Mouse (Mus musculus): ENCODE measurements around the gene Actg1. TPM values are rescaled to one million over a fixed set of nuclear protein-coding genes. Genes with fewer than 3 reads are reported as not detected.

Gene Actg1
- polyA plus RNA-seq, 1 experiment from 2014 or later: 1,815 TPM

DNA sequence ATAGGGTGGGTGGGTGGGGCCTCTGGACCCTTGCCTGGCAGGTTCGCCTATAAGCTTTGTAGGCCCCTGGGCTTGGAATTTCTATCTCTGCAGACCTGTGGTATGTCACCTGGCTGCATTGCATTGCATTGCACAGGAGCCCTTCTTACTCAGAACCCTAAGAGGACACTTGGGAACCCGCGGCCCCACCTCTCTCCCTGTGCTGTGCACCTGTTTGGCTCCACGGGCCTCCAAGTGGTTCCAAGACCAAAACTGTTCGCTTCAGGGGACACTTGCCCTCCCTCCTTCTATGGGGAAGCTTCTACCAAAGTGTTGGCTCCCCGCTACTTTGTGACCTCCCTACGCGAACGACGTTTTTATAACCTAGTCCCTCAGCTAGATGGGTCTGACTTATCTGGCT lies 36.8 kb downstream of the Actg1 start:
- DNase-seq (ENCODE audit: low spot score): no peak

DNA sequence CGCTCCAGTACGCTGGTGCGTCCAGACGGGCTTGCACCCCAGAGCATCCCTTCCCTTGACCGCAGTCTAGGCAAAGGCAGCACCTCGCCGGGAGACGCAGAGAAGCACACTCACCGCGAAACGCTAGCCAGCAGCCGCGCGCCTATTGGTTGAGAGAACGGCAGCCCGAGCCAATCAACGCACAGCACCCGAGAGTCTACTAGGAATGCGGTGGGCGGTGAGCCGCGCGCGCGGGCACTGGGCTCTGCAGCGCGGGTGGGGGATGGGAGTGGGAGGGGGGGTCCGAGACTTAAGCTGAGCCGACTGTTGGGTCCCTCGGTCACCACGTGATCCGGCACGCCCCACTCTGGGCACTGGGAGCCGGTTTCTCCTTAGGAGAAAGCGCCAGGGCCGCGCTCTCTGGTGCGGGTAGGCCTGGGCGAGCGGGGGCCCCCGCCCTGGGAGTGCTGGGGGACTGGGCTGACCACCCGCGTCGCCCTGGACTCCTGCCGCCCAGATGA lies 37.5 kb downstream of the Actg1 start:
- DNase-seq (ENCODE audit: low spot score): peak; percentile 91

DNA sequence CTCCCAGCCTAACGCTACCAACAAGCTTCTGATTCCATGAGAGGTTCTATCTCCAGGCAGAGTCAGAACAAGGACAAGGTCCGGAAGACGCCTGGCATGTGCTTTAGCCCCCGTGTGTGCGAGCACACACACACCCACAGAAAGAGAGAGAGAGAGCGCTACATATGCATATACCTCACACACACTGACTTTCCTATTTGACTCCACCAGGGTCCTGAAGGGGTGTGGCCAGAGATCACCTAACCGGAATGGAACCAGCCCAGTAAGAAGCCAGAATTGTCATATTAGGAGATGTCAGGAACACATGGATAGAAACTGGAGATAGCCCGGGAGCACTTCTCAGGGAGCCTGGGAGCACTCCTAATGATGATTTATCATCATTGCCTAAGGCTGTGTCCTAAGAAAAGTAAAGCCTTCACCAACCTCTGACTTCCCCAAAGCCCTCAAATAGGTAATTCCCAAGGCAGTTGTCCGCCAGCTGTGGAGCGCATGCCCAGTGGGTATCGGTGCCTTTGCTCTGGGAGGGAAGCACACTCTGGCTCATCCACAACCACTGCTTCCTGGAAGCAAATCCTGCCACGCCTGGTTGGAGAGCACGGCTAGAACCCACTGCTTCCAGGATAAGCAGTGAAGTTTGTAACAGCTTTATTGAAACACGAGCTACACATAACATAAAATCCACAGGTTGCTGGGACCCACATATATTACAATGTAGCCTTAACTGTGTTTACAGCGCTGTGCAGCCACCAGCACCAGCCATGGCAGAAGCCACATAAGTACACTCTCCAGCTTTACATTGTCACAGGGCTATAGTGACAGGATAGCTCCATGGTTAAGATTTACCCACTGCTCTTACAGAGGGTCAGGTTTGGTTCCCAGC lies 39.7 kb downstream of the Actg1 start:
- no peak for DNase-seq (ENCODE audit: low spot score)

- DNase-seq (ENCODE audit: low spot score): peak; percentile 86
Observed at GRCm38 (mm10) chr11:120307566-120308430, 40.5 kb downstream of the Actg1 start.

DNA sequence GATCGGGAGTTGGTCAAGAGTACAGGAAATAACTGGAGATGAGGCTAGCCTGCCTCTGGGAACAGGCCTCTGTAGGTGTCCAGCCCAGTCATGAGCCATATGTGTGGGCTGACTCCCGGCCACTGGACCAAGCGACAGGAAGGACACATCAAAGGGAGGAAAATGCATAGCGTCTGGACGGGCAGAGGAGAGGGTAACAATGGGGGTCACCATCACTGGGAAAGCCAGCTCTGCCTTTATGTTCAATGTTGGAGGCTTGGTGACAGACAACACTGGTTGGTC lies 41.3 kb downstream of the Actg1 start:
- DNase-seq (ENCODE audit: low spot score): no peak

DNA sequence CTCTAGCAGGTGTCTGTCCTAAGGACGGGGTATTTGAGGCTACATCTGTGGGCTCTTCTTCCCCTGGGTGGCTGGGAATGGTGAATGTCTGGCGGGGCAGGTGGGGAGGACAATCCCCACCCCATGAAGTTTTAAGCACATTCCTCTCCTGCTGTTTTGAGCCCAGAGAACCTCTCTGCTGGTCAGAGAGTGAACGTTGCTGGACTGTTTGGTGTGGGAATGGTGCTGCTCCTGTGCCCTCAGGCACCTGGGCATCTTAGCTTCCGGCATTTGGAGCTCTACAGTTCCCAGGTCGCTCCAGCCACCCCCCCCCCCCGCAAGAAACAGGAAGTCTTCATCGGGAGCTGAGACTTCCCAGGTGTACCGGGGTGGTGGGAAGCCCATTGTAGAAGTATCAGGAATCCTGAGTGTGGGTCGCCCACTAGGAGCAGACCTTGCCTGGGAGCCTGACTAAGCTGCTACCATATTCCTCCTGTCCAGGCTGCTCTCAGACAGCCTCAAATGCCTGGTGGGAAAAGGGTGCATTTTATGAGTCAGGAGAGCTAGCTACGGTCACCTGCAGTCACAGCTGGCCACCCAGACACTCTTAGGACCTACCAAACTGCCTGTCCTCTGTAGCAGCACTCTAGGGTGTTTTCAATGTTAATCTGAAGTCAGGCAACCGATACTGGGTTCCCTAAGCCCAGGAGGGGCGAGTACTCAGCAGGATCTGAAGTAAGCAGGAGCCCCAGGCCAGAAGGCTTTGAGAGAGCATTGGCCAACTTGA lies 41.8 kb downstream of the Actg1 start:
- DNase-seq (ENCODE audit: low spot score): no peak

- no peak for DNase-seq (ENCODE audit: low spot score)
Observed at GRCm38 (mm10) chr11:120305535-120306365, 42.6 kb downstream of the Actg1 start.

DNA sequence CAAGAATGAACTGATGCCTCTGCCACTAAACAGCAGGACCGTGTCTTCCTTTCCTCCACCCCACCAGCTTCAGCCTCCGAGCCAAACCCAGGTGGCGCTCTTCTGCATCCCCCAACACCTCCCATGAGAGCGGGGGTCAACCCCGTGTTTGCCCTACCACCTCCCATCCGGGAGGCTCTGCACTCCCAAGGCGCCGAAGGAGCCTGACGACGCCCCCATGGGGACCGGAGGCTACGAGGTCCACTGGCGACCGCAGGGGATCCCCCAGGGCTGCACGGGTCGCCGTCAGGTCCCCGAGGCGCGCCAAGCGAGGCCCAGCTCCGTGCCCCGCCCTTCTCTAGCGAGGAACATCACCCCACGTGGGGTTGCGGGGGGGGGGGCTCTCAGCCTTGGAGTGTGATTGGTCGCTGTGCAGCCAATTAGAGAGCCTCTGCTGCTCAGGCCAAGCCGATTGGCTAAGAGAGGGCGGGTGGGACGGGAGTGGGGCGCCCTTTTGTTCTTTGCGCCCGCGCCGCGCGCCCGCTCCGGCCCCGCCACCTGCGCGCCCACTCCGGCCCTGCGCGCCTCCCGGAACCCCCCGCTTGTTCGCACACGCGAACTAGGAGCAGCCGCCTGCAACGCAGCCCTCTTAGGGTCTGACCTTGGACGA lies 43.3 kb downstream of the Actg1 start:
- peak; percentile 97 for DNase-seq (ENCODE audit: low spot score)

DNA sequence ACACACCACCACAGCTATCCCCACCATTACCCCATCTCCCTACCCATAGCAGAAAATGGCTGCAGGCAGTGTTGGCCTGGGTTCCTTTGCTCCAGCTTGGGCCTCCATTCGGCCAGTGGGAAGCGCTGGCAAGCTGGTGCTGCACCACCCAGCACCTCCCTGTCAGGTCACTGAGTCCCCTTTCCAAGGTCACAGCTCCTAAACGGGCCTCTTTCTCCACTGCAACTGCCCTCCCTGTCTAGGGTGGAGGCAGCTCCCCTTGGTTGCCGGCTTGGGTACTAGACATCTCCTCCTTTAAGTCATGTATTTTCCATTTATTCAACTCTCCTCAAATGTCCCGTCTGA lies 44.0 kb downstream of the Actg1 start:
- no peak for DNase-seq (ENCODE audit: low spot score)

DNA sequence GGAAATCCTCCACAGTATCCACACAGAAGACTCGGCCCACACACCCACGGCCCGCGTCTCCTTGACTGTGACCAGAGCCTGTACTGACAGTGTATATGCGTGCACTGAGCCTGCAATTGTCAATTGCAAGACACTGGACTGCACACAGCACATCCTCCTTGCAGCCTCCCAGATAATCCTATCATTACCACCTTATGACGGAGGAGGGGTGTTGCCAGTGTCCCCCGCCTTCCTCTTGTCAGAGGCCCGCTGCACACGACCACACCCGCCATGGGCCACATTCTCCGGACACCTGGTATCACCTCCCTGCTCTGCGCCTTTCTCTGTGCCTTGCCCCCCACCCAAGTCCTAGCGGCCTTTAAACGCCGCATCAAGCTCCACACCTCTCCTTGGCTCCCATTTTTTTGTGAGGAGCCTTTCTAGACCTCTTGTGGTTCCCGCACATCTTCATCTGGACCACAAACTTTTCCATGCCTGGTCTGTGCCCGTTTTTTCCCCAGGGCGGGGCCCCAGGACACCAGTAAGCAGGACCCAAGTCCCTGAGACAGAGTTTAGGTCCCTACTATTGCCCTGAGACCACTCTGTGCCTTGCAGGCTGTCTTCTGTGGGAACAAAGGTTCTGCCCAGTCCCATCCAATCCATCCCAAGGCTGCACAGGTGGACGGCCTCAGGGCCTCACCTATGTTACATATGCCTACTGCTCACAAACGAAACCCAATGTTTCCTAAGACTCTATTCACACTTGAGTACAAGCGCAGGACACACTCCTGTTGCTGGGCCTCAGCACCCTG lies 44.6 kb downstream of the Actg1 start:
- DNase-seq (ENCODE audit: low spot score): no peak

DNA sequence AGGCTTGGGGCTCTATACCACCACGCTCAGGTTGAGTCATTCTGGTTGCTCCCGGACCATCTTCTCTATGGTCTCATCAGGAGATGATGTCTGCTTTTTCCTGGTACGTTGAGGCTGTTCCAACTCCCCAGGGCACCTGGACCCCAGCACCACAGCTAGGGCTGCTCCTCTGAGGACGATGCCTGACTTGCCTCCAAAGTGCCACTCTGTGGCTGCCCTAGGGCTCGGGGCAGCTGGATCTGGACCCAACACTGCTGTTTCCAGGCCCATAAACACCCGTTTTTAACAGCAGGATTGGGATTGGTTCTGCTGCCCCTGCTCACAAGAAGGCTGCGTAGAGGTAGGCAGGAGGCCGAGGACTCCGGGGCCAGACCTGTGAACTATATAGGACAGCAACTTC lies 45.2 kb downstream of the Actg1 start:
- no peak for DNase-seq (ENCODE audit: low spot score)

- no peak for DNase-seq (ENCODE audit: low spot score)
Observed at GRCm38 (mm10) chr11:120299484-120299883, 48.9 kb downstream of the Actg1 start.

DNA sequence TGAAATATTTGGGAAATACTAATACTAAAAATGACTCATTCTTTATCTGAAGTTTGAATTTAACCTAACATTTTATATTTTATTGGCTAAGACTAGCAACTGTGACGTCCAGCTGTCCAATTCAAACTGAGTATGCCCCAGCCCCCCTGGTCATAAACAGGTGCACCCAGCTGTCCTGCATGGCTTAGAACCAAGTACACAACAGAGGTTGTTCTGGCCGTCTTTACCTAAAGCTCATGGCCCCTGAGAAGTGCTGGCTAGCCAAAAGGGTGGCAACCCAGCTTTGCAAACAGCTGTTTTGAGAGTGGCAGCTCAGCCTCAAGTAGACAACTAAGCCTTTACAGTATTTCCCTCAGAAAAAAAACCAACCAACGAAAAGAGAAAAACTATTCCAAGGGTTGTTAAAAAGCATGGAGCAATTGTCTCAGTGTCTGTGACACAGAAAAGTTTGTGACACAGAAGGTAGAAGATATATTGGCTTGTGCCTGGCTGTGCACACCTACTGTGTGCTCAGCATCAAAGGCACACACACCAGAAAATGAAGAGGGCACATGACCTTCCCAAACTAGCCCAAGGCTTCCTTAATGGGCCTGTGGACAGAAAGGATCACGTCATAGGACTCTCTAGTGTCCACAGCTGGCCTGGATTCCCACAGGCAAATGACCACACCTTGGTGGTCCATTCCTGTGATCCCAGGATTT lies 49.8 kb downstream of the Actg1 start:
- DNase-seq (ENCODE audit: low spot score): no peak

DNA sequence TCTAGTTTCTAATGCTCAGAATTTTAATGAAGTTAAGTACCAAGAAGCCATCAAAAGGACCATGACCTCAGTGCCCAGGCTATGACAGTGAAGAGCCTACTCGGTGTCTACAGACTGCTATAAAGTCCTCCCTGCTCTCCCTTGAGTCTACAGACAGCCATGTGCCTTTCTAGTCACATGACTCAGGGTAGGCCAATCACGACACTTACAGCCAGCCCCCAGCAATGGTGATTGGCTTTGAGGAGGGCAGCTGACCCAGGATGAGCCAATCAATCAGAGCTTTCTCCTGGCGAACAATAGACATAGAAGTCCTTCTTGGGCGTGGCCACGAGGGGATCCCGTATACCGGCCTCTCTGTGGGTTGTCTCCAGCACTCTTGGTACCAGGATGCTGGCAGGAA lies 50.6 kb downstream of the Actg1 start:
- no peak for DNase-seq (ENCODE audit: low spot score)

DNA sequence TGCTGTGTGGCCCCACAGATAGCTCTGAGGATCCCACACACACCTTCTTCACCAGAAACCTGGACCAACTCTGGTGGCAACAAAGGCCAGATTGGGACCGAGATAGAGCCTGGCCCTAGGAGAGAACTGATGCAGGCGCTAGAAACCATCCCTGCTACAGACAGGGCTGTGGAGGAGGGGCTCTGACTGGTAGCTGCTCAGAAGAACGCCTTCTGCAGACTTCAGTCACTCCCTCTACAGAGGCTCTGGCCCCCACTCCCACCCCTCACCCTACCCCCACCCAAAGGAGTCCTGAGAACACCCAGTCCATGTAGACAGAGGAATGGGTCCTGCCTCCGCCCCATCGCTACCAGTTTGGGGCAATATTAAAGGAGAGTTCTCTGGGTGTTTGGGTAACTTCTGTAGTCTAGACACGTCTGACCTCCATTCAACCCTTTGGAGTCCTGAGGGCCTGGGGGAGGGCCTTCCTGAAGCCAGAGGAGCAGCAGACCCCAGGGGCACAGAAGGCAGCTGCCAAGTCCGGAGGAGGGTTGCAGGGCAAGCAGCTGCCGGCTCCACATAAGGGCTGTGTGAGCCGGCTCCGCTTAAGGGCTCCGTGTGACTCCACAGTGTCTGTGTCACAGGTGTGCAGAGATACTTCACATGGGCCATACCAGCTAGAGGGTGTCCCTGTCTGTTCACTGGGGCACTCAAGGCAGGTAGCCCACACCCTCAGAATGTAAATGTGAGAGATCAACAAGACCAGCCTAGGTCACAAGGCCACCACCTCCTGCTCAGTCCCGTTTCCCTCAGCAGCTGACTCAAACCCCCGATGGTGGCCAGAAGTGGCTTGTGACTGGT lies 51.8 kb downstream of the Actg1 start:
- no peak for DNase-seq (ENCODE audit: low spot score)

Data from thymus, postnatal 0 days (tissue).